Mouse (Mus musculus) cerebellum, postnatal 4 days (tissue): ENCODE measurements around the gene Nbr1.
"Not testable (repeated sequence)": the region's sequence is repeated elsewhere in the genome, so short reads cannot be mapped to it uniquely, and the experiment has no call there.

Experiments
- DNase-seq, 2 experiments: peaks; one replicate each; pipeline ENCODE4 v3.0.0; 2022; ENCODE audit warnings: low spot score in 2 of 2, mixed read lengths in 1 of 2

The Nbr1 gene

GRCm38 (mm10) chr11:101582054-101583035 lies 30.4 kb downstream of the Nbr1 start, which contains the start of gene Tmem106a:
Gene Tmem106a, plus strand, starts transcription at chr11:101582242.
- peak in 1 of 2 experiments; percentile 29 for DNase-seq

GRCm38 (mm10) chr11:101583205-101583604 lies 31.3 kb downstream of the Nbr1 start:
- DNase-seq, result no peak

DNA sequence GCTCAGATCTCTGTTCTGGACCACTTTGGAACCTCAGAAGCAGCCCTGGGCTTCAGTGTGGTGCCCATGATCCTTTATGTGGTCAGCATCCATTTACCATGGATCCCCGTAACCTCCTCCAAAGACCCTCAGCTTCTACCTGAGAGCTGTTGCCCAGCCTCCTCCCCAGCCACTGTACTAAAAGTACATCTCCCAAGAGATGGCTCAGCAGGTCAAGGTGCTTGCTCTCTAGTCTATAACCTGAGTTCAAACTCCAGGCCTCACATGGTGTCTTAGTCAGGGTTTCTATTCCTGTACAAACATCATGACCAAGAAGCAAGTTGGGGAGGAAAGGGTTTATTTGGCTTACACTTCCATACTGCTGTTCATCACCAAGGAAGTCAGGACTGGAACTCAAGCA lies 33.1 kb downstream of the Nbr1 start:
- not testable (repeated sequence) for DNase-seq

GRCm38 (mm10) chr11:101585805-101586204 lies 33.9 kb downstream of the Nbr1 start:
- DNase-seq, result no peak

- no peak for DNase-seq
Observed at GRCm38 (mm10) chr11:101587676-101588075, 35.7 kb downstream of the Nbr1 start.

DNA sequence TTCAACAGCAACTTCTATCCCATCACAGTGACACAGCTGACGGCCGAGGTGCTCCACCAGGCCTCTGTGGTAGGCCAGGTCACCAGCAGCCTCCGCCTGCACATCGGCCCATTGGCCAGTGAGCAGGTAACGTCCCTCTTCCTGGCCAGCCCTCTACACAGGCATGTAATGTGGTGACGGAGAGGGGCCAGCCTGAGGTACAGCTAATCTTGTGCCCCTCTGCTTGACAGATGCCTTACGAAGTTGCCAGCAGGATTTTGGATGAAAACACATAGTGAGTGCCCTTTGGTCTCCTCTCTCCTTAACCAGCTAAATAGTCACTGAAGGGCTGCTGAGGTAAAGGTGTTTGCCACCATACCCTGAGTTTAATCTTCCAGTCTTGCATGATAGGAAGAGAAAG lies 36.9 kb downstream of the Nbr1 start:
- no peak for DNase-seq

- peak in 1 of 2 experiments; percentile 42 for DNase-seq
Observed at GRCm38 (mm10) chr11:101589444-101589843, 37.5 kb downstream of the Nbr1 start.

GRCm38 (mm10) chr11:101589989-101590624 lies 38.2 kb downstream of the Nbr1 start:
- DNase-seq, result no peak

DNA sequence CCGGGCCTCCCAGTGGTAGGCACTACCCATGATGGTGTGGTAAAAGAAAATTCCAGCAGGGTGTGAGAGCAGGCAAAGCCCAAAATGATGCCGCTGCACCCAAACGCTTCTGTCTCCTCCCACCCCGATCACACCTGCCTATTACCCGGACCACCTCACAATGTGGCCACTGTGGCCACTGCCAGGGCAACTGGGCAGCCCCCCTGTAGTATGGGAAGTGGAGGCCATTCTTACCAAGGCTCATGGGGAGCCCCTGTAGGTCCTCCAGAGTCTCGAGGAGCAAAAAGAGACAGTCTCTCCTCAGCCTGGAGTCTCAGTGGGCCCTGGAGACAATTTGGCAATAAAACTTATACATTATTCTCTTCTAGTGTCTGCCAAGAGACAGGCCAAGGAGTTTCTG lies 47.2 kb downstream of the Nbr1 start, which contains the start of gene Gm11634:
Gm11634 (minus strand) TSS at position 101 of the 400 bp plus-strand sequence.
- no peak for DNase-seq

GRCm38 (mm10) chr11:101602491-101602890 lies 50.5 kb downstream of the Nbr1 start:
- no peak for DNase-seq

DNA sequence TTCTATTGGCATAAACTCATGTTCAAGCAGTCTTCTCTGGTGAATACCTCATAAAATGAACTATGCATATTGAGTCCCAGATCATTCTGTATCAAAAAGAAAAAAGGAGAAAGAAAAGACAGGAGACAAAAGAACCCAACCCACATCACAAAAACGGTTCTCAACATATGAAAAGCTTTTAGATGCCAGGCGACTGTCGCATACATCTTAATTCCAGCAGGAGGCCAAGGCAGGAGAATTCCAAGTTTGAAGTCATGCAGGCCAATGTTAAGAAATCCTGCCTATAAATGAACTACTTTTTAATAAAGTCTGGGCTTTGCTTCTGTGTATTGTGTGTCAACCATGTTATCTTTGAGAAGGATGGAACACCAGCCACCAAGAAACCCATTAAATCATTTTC lies 52.2 kb downstream of the Nbr1 start:
- no peak for DNase-seq

- DNase-seq, result peak; percentile 29 to 59
Observed at GRCm38 (mm10) chr11:101604531-101605453, 52.8 kb downstream of the Nbr1 start.

GRCm38 (mm10) chr11:101607134-101607533 lies 55.2 kb downstream of the Nbr1 start:
- not testable (repeated sequence) for DNase-seq

DNA sequence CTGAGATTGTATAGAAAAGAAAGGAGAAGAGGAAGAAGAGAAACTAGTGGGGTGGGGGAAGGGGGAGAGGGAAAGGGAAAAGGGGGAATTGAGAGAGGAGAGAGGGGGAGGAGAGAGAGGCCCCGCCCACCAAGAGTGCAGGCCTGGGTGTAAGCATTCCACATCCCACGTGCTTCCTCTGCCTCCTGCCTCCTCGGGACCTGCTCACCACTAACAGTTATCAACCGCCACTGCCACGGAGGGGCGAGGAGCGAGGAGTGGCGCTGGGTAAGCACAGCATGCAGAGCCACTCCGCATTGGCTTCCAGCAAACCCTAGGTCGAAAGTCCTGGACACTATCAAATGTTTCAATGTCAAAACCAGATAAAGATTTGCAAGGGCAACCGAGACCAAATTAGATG lies 58.5 kb downstream of the Nbr1 start:
- no peak for DNase-seq

- no peak for DNase-seq
Observed at GRCm38 (mm10) chr11:101613596-101613995, 61.6 kb downstream of the Nbr1 start.

DNA sequence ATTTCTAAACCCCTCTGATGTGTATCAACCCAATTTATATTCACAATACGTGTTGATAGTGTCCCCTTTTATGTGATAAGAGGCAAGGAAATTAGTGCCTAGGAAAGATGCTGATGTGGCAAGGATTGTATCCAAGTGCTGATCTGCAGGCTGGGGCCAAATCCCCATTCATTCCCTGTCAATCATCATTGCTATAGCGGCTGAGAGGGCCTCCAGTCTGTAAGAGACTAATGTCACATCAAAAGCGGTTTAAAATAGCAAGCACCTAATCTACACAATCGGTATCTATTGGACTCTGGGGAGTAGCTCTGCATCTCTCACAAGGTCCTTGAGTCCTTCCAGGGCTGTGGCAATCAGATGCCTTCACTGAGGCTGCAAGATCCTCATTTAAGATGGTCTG lies 62.2 kb downstream of the Nbr1 start:
- DNase-seq, result no peak

DNA sequence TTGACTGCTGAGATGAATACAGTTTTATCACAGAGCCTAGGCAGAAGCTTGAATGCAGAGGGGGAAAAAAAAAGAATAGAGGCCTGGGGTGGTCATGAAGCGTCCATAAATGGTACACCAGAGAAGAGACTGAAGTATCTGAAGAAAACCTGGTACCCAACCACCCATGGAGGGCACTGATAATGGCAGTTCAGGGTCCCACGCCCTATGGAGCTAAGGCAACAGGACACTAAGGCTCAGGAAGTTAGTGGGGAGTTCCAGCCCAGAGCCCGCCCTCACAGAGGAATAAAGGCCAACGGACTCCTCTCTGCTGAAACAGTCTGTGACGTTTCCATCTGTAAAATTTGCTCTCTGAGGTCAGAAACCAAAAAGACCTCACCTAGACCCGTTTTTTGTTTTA lies 63.4 kb downstream of the Nbr1 start:
- DNase-seq, result no peak

- DNase-seq, result no peak
Observed at GRCm38 (mm10) chr11:101616104-101616503, 64.2 kb downstream of the Nbr1 start.

- peak in 1 of 2 experiments; percentile 21 for DNase-seq
Observed at GRCm38 (mm10) chr11:101616948-101617767, 65.2 kb downstream of the Nbr1 start.

- DNase-seq, result peak in 1 of 2 experiments; percentile 9
Observed at GRCm38 (mm10) chr11:101617849-101618248, 65.9 kb downstream of the Nbr1 start.

GRCm38 (mm10) chr11:101618596-101618995 lies 66.6 kb downstream of the Nbr1 start:
- no peak for DNase-seq
